Mouse (Mus musculus) stomach, postnatal 0 days (tissue): ENCODE results near the gene Rnps1. TPM values are rescaled to one million over a fixed set of nuclear protein-coding genes. Genes with fewer than 3 reads are reported as not detected.

Experiments used
- ATAC-seq: fragments of 200-750 bp; cut with Nextera tagmentation; 2 replicates; pipeline ENCODE4 v1.8.0; 2017; ENCODE audit not compliant: low FRiP score, low TSS enrichment
- DNase-seq: peaks from one replicate; pipeline ENCODE4 v3.0.0-alpha.2; 2016; ENCODE audit warnings: low spot score
- H3K27ac ChIP-seq: fragments of 300-500 bp; sonication (generic); replicated peaks from 2 replicates; pipeline ENCODE4 v1.5.1; 2014; ENCODE audit warnings: mild to moderate bottlenecking, control low read depth
- H3K27me3 ChIP-seq: fragments of 300-500 bp; sonication (generic); 2 replicates; pipeline ENCODE4 v1.6.1; 2014; ENCODE audit warnings: low read length; ENCODE audit not compliant: control insufficient read depth, insufficient read depth
- H3K36me3 ChIP-seq: fragments of 300-500 bp; sonication (generic); 2 replicates; pipeline ENCODE4 v1.6.1; 2014; ENCODE audit warnings: low read length, mixed read lengths; ENCODE audit not compliant: control insufficient read depth, insufficient read depth
- H3K4me1 ChIP-seq: fragments of 300-500 bp; sonication (generic); replicated peaks from 2 replicates; pipeline ENCODE4 v1.6.1; 2014; ENCODE audit warnings: antibody characterized with exemption; ENCODE audit not compliant: control insufficient read depth, insufficient read depth
- H3K4me2 ChIP-seq: fragments of 300-500 bp; sonication (generic); replicated peaks from 2 replicates; pipeline ENCODE4 v1.6.1; 2014; ENCODE audit warnings: low read depth, mild to moderate bottlenecking, control low read depth, moderate library complexity
- H3K4me3 ChIP-seq: fragments of 300-500 bp; sonication (generic); 2 replicates; pipeline ENCODE4 v1.5.1; 2014; ENCODE audit warnings: low read depth, low read length, control low read depth
- H3K9ac ChIP-seq: fragments of 300-500 bp; sonication (generic); 2 replicates; pipeline ENCODE4 v1.6.1; 2014; ENCODE audit warnings: mild to moderate bottlenecking, low read length, control low read depth, mixed read lengths
- H3K9me3 ChIP-seq: fragments of 300-500 bp; sonication (generic); 2 replicates; pipeline ENCODE4 v1.6.1; 2016; ENCODE audit warnings: low read length; ENCODE audit not compliant: control insufficient read depth
- CTCF ChIP-seq: IDR thresholded peaks from 2 replicates; pipeline ENCODE4 v1.5.1; 2016; ENCODE audit warnings: antibody characterized with exemption, low read depth, mild to moderate bottlenecking, moderate library complexity
- EP300 ChIP-seq: optimal IDR thresholded peaks from 2 replicates; pipeline ENCODE3; 2016; ENCODE audit warnings: antibody characterized with exemption
- WGBS: fragments of 180-500 bp; shearing (Covaris S2); extraction: QIAGEN DNeasy Blood & Tissue Kit; methylation state at CpG from one replicate; pipeline ENCODE4 v1.1.7; 2014; 5-methylcytosine and 5-hydroxymethylcytosine counted together
- polyA plus RNA-seq: library from polyadenylated mRNA; unstranded; fragments of >200 nt; fragmentation: Nextera tagmentation; extraction: Ambion mirVana; gene quantifications from 2 replicates; pipeline ENCODE4 v1.2.1, GENCODE M21; 2015

Rnps1 gene
- polyA plus RNA-seq, 1 experiment from 2014 or later, result 106 TPM

GRCm38 (mm10) chr17:24425905-24426304, 11.5 kb downstream of the Rnps1 start:
- peak overlapping the region; percentile 58; the same call in 1 of the 2 replicates for H3K27ac ChIP-seq
- H3K4me2 ChIP-seq, result no peak overlapping the region
- WGBS, result 80% methylated on average over 7 of the region's 7 CpGs
- H3K9me3 ChIP-seq, result no peaks in the 10 kb centered on the region
- DNase-seq (no peak), ATAC-seq (no peak)
- no peak for TF ChIP-seq CTCF
- no peak for TF ChIP-seq EP300
- H3K27me3 ChIP-seq, result no peaks in the 10 kb centered on the region
- H3K36me3 ChIP-seq, result peaks cover 23% of the 10 kb centered on the region
- H3K4me3 ChIP-seq, result no peak overlapping the region
- H3K4me1 ChIP-seq, result no peaks in the 10 kb centered on the region; the same call in 1 of the 2 replicates
- no peak overlapping the region for H3K9ac ChIP-seq

GRCm38 (mm10) chr17:24426471-24427169, 12.3 kb downstream of the Rnps1 start, which contains the start of gene Eci1:
TSS of gene Eci1 (plus strand) at chr17:24426641.
- WGBS, result 0% methylated on average over 43 of the region's 48 CpGs
- H3K9me3 ChIP-seq, result no peaks in the 10 kb centered on the region
- peak within 1 kb of the TSS; percentile 98 for H3K27ac ChIP-seq
- DNase-seq, result peak; percentile 98
- TF ChIP-seq EP300 (no peak), CTCF (no peak)
- H3K4me2 ChIP-seq, result peak within 1 kb of the TSS; percentile 66
- ATAC-seq, result peak; percentile 97
- H3K36me3 ChIP-seq, result peaks cover 22% of the 10 kb centered on the region
- H3K27me3 ChIP-seq, result no peaks in the 10 kb centered on the region
- peak within 1 kb of the TSS; percentile 66 for H3K4me3 ChIP-seq
- no peaks in the 10 kb centered on the region; the same call in 1 of the 2 replicates for H3K4me1 ChIP-seq
- H3K9ac ChIP-seq, result peak within 1 kb of the TSS; percentile 90

GRCm38 (mm10) chr17:24427170-24427557, 12.8 kb downstream of the Rnps1 start:
- peak overlapping the region; percentile 98 for H3K27ac ChIP-seq
- H3K4me3 ChIP-seq, result peak overlapping the region; percentile 66
- ATAC-seq, result no peak
- peak overlapping the region; percentile 90 for H3K9ac ChIP-seq
- WGBS, result under 1% methylated on average over 8 of the region's 8 CpGs
- peak; percentile 31 for DNase-seq
- TF ChIP-seq EP300 (no peak), CTCF (no peak)
- H3K27me3 ChIP-seq, result no peaks in the 10 kb centered on the region
- H3K4me2 ChIP-seq, result peak overlapping the region; percentile 66
- no peaks in the 10 kb centered on the region; the same call in 1 of the 2 replicates for H3K4me1 ChIP-seq
- H3K36me3 ChIP-seq, result peaks cover 17% of the 10 kb centered on the region
- H3K9me3 ChIP-seq, result no peaks in the 10 kb centered on the region

GRCm38 (mm10) chr17:24429201-24429983, 15.0 kb downstream of the Rnps1 start:
- H3K9me3 ChIP-seq, result no peaks in the 10 kb centered on the region
- H3K4me1 ChIP-seq, result no peaks in the 10 kb centered on the region; the same call in 1 of the 2 replicates
- H3K36me3 ChIP-seq, result peaks cover 5% of the 10 kb centered on the region
- ATAC-seq, result peak; percentile 65
- peak overlapping the region; percentile 77 for H3K27ac ChIP-seq
- peak overlapping the region; percentile 17; the same call in 1 of the 2 replicates for H3K4me2 ChIP-seq
- H3K4me3 ChIP-seq, result no peak overlapping the region
- 70% methylated on average over 14 of the region's 14 CpGs for WGBS
- H3K27me3 ChIP-seq, result no peaks in the 10 kb centered on the region
- no peak for TF ChIP-seq EP300
- TF ChIP-seq CTCF, result no peak
- DNase-seq, result peak; percentile 70
- peak overlapping the region; percentile 27; the same call in 1 of the 2 replicates for H3K9ac ChIP-seq

- Histone ChIP-seq H3K27ac (no peak overlapping the region), H3K4me2 (no peak overlapping the region), H3K4me1 (no peaks in the 10 kb centered on the region), H3K9ac (no peak overlapping the region), H3K9me3 (no peaks in the 10 kb centered on the region), H3K4me3 (no peak overlapping the region), H3K27me3 (no peaks in the 10 kb centered on the region), H3K36me3 (peaks cover 10% of the 10 kb centered on the region)
- ATAC-seq (no peak), DNase-seq (peak; percentile 37)
- TF ChIP-seq EP300 (no peak), CTCF (peak; percentile 87)
- WGBS, result 72% methylated on average over 5 of the region's 5 CpGs
Measured at GRCm38 (mm10) chr17:24437016-24437415, 22.7 kb downstream of the Rnps1 start.

- H3K36me3 ChIP-seq, result peaks cover 18% of the 10 kb centered on the region
- ATAC-seq, result no peak
- TF ChIP-seq EP300, result no peak
- no peak for TF ChIP-seq CTCF
- H3K4me3 ChIP-seq, result no peak overlapping the region
- H3K4me1 ChIP-seq, result no peaks in the 10 kb centered on the region
- no peak overlapping the region for H3K4me2 ChIP-seq
- H3K27ac ChIP-seq, result no peak overlapping the region
- 77% methylated on average over 8 of the region's 8 CpGs for WGBS
- no peak for DNase-seq
- no peaks in the 10 kb centered on the region for H3K9me3 ChIP-seq
- H3K9ac ChIP-seq, result no peak overlapping the region
- no peaks in the 10 kb centered on the region for H3K27me3 ChIP-seq
Measured at GRCm38 (mm10) chr17:24440377-24440776, 26.0 kb downstream of the Rnps1 start.
